Mouse (Mus musculus) thymus, postnatal 4 days (tissue): ENCODE measurements at regions not wholly inside any gene's neighbourhood (a gene's known extent, or its start where the extent isn't known, plus 50 kb on each side); places are given as distances from the start of the nearest gene placed in this dataset.

ENCODE experiments used
- DNase-seq: peaks from one replicate; pipeline ENCODE4 v3.0.0; 2021

DNA sequence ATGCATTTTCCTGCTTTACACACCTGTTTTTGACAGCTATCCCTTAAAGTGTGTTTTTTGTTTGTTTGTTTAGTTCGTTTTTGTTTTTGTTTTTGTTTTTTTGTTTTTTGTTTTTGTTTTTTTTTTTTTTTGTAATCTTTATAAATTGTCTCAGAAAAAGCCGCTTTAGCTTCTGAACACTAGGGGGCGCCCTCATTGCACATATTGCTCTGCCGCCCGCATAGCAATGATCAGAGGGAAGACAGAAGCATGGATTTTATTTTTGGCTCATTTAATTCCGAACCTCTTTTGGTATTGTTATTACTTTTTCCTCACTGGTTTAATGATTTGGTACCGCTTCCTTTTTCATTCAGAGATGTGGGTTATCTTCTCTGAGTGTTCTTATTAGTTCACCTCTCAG lies 569.9 kb upstream of the Gm10800 start:
- peak; percentile 46 for DNase-seq
